Mouse (Mus musculus) testis, adult 2 months (tissue): ENCODE data around the gene Wdfy4.

Experiments
- CTCF ChIP-seq: fragments of 200-500 bp; IDR thresholded peaks from 2 replicates; pipeline ENCODE4 v1.5.1; 2012; ENCODE audit warnings: low read depth, mild to moderate bottlenecking, inconsistent platforms, low read length, moderate library complexity; ENCODE audit not compliant: control insufficient read depth, insufficient read depth, insufficient replicate concordance
- POLR2A ChIP-seq: fragments of 200-500 bp; IDR thresholded peaks from 2 replicates; pipeline ENCODE4 v1.6.1; 2012; ENCODE audit warnings: low read depth, mild to moderate bottlenecking, inconsistent platforms, low read length, moderate library complexity; ENCODE audit not compliant: control insufficient read depth

DNA sequence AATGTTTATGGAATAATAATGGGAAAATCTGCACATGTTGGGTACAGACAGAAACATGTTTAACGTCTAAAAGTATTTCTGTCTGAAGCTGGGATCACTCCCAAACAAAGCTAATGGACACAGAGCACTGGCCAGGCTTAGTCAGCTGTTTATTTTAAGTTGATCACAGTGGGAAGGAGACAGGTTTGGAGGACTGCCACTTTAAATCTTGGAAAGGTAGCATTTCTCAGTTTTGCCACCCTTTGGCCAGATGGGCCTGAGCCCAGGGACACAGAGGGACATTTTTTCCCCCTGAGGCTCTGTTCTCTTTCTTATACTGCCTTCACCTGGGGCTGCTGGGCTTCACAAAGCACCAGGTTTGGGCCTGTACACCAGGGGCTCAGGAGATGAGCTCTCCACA, 103.0 kb downstream of the Wdfy4 start:
- TF ChIP-seq CTCF: no peak
- TF ChIP-seq POLR2A: no peak
